Mouse (Mus musculus) layer of hippocampus, adult 2 months (tissue): ENCODE data around the gene Cela1. TPM values are rescaled to one million over a fixed set of nuclear protein-coding genes. Genes with fewer than 3 reads are reported as not detected.

Experiments used
- DNase-seq, 2 experiments: peaks; one replicate each; pipeline ENCODE4 v3.0.0; 2022; ENCODE audit warnings: low spot score in 2 of 2
- H3K27ac ChIP-seq: fragments of 200-600 bp; 2 replicates; pipeline ENCODE4 v1.8.1; 2022
- H3K4me3 ChIP-seq: fragments of 200-600 bp; 2 replicates; pipeline ENCODE4 v1.8.1; 2022; ENCODE audit warnings: mild to moderate bottlenecking
- CTCF ChIP-seq: fragments of 200-600 bp; conservative IDR thresholded peaks from 2 replicates; pipeline ENCODE4 v1.8.1; 2022; ENCODE audit warnings: antibody characterized with exemption, mild to moderate bottlenecking, moderate library complexity
- total RNA-seq, 2 experiments: library from RNA; stranded (reverse); gene quantifications; 2 replicates each; pipeline ENCODE4 v1.2.3; 2021

The Cela1 gene
- total RNA-seq, 2 experiments from 2014 or later: 1.3 TPM

GRCm38 (mm10) chr15:100655201-100655600 is 32.5 kb downstream of the Cela1 start:
- no peak overlapping the region for H3K27ac ChIP-seq
- H3K4me3 ChIP-seq: no peak overlapping the region
- no peak for DNase-seq
- no peak for TF ChIP-seq CTCF

- no peak for DNase-seq
- H3K27ac ChIP-seq: no peak overlapping the region
- TF ChIP-seq CTCF: no peak
- H3K4me3 ChIP-seq: no peak overlapping the region
Observed at GRCm38 (mm10) chr15:100654271-100654670, 33.5 kb downstream of the Cela1 start.

GRCm38 (mm10) chr15:100651610-100652009 is 36.1 kb downstream of the Cela1 start:
- no peak for TF ChIP-seq CTCF
- H3K27ac ChIP-seq: no peak overlapping the region
- no peak for DNase-seq
- H3K4me3 ChIP-seq: no peak overlapping the region

GRCm38 (mm10) chr15:100650111-100650510 is 37.6 kb downstream of the Cela1 start:
- no peak overlapping the region for H3K27ac ChIP-seq
- no peak for DNase-seq
- H3K4me3 ChIP-seq: no peak overlapping the region
- TF ChIP-seq CTCF: no peak

GRCm38 (mm10) chr15:100646161-100646560 is 41.6 kb downstream of the Cela1 start:
- H3K4me3 ChIP-seq: no peak overlapping the region
- DNase-seq: no peak
- TF ChIP-seq CTCF: no peak
- H3K27ac ChIP-seq: no peak overlapping the region

DNA sequence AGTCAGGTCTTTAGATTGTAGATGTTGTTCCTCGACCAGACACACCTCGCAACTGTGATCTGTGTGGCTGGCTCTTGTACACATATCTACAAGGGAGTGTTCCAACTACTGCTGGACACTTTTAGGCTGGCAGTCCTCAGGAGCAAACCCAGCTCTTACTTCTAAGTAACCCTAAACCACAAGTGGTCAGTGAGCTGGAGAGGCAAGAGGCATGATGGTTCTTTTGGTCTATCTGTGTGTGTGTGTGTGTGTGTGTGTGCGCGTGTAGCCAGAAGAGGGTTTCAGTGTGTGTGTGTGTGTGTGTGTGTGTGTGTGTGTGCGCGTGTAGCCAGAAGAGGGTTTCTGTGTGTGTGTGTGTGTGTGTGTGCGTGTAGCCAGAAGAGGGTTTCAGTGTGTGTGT is 45.3 kb downstream of the Cela1 start:
- no peak for TF ChIP-seq CTCF
- no peak for DNase-seq
- H3K4me3 ChIP-seq: no peak overlapping the region
- no peak overlapping the region for H3K27ac ChIP-seq

- no peak for DNase-seq
- no peak overlapping the region for H3K4me3 ChIP-seq
- H3K27ac ChIP-seq: no peak overlapping the region
- TF ChIP-seq CTCF: no peak
Observed at GRCm38 (mm10) chr15:100641226-100641810, 46.4 kb downstream of the Cela1 start.

GRCm38 (mm10) chr15:100639972-100640750 is 47.6 kb downstream of the Cela1 start:
- no peak for DNase-seq
- TF ChIP-seq CTCF: no peak
- Histone ChIP-seq H3K27ac (no peak overlapping the region), H3K4me3 (no peak overlapping the region)

DNA sequence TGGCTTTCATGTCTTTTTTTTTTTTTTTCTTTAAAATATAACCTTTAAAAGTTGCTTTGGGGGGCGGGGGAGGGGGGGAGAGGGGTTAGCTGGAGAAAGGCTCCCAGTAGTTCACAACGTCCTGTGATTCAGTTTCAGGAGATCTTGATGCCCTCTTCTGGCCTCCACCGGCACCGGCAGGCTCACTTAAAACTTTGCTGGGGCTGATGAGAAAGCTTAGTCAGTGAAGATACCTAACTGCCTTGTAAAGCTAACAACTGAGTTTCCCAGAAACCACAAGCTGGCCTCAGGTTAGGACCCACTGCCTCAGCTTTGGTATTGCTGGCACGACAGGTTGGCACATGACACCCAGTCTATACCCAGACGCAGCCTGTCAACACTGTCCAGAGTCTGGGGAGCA is 50.1 kb downstream of the Cela1 start:
- TF ChIP-seq CTCF: peak; percentile 65
- no peak overlapping the region for H3K27ac ChIP-seq
- no peak overlapping the region for H3K4me3 ChIP-seq
- DNase-seq: no peak

DNA sequence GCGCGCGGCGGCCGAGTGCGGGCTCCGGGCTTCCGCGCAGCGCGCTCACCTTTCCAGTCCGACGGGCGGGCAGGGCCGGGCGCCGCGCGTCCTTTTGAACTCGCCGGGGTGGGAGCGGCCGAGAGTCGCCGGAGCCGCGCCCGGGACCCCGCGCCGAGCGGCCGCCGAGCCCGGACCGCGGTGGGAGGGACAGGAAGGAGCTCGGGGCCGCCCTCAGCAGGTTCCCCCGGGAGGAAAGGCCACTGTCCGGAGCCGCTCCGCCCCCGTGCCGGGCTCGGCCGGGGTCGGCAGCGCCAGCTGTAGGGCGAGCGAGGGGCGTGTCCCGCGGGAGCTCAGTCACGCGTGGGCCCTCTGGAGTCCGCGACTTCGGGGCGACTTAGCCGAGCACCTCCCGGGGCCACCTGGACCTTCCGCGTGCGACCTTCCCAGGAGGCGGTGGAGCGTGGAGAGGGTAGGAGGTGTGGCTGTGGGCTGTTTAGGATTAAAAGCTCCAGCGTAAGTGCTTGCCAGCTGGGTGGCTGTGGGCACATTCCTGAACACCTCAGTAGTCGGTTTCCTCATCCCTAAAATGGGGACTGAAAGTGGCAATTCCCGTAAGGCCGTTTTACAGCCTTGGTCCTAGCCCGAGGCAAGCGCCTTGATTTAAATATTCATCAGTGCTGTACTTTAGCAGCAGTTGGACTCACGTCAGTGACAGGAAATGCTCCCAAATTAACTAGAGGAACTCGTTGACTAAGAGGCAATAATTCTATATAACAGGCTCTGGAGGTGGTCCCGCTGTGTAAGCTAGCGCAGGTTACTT is 50.8 kb downstream of the Cela1 start, which contains the start of gene Smagp:
TSS of gene Smagp (minus strand) at position 241 of the 802 bp plus-strand sequence.
- H3K27ac ChIP-seq: no peak within 1 kb of the TSS
- H3K4me3 ChIP-seq: peak within 1 kb of the TSS; percentile 52
- no peak for DNase-seq
- TF ChIP-seq CTCF: no peak

DNA sequence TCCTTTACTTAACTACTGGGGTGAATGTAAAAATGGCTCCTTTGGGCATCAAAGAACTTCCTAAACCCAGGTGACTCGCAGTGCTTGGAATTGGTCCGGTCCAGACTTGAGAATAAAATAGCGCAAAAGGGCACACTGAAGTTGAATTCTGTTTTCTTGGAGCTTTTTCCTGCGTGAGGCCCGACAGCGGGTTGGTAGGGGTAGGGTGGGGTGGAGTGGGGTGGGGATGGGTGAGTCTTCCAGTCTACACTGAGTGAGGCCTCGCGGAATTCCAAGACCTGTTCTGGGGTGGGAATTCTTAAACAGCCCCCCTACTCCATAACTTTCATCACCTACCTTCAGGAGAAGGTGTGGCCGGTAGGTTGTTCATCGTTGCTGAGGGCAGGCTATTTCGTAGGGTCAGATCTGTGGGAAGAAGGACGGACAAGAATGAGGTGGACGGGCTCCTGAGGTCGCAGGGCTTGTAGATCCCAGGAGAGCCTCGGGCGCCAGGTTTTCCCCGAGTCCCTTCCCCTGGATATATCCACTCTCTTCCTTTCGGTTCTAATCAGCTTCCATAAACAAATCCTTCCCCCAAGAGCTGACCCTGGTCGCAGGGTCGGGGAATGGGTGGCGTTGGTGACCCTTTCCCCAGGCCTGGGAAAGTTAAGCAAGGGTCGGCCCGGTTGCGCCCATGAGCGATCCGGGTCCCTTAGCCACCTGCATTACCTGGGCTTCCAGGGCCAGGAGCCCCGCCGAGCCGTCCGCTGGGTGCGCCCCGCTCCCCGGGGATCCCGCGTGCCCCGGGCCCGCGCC is 51.7 kb downstream of the Cela1 start:
- peak overlapping the region; percentile 52 for H3K4me3 ChIP-seq
- TF ChIP-seq CTCF: no peak
- H3K27ac ChIP-seq: no peak overlapping the region
- no peak for DNase-seq

GRCm38 (mm10) chr15:100635239-100635638 is 52.5 kb downstream of the Cela1 start:
- H3K4me3 ChIP-seq: no peak overlapping the region
- no peak for TF ChIP-seq CTCF
- no peak for DNase-seq
- H3K27ac ChIP-seq: no peak overlapping the region
